In genomic region chr15:102144274-102144711, GRCm38 (mm10) we compare ENCODE assay signal across 8 mouse cellular contexts. TPM values are rescaled to one million over a fixed set of nuclear protein-coding genes. Genes with fewer than 3 reads are reported as not detected.
DNase-seq lines count a peak whose midpoint lies in the region; ATAC-seq and TF ChIP-seq lines count a peak whose summit lies in the region.

TSS of gene Igfbp6 (plus strand) at chr15:102144362.

- peaks cover 5% of the 10 kb centered on the region for H3K4me1 ChIP-seq in liver, adult 2 months (ENCODE audit: control insufficient read depth, insufficient read depth, low read length)
- peaks cover 6% of the 10 kb centered on the region; the same call in 1 of the 2 replicates for H3K4me1 ChIP-seq in forebrain, embryonic 12.5 days
- H3K4me1 ChIP-seq in liver, postnatal 0 days (ENCODE audit: insufficient read depth): peaks cover 8% of the 10 kb centered on the region; the same call in 1 of the 2 replicates

- 36% methylated on average over 22 of the region's 22 CpGs for WGBS in liver, adult 2 months
- WGBS in forebrain, embryonic 12.5 days: 2% methylated on average over 22 of the region's 22 CpGs
- WGBS in liver, postnatal 0 days (ENCODE audit: insufficient replicate concordance): 16% methylated on average over 22 of the region's 22 CpGs

- no peak within 1 kb of the TSS for H3K27ac ChIP-seq in liver, adult 2 months (replicated peaks; ENCODE audit: insufficient read depth, low read depth, low read length)
- no peak within 1 kb of the TSS for H3K27ac ChIP-seq in forebrain, embryonic 12.5 days
- no peak within 1 kb of the TSS for H3K27ac ChIP-seq in liver, postnatal 0 days (ENCODE audit: low read depth)

- H3K79me2 ChIP-seq in liver, adult 2 months (ENCODE audit: control insufficient read depth, insufficient read depth, low read length): no peaks in the 10 kb centered on the region

- no peak for TF ChIP-seq CTCF in liver, adult 2 months (IDR thresholded peaks at IDR 0.05; ENCODE audit: low read depth, low read length)
- no peak for TF ChIP-seq CTCF in liver, postnatal 0 days (IDR thresholded peaks at IDR 0.05; ENCODE audit: low read depth)

- no peaks in the 10 kb centered on the region for H3K9me3 ChIP-seq in forebrain, embryonic 12.5 days
- no peaks in the 10 kb centered on the region for H3K9me3 ChIP-seq in liver, postnatal 0 days (ENCODE audit: low read length)

- H3K9ac ChIP-seq in liver, adult 2 months (ENCODE audit: low read depth, low read length): peak within 1 kb of the TSS; percentile 16
- peak within 1 kb of the TSS; percentile 26; the same call in 1 of the 2 replicates for H3K9ac ChIP-seq in forebrain, embryonic 12.5 days
- 0 out of 2 replicates have a peak within 1 kb of the TSS, but pooled peaks have one; percentile 32 for H3K9ac ChIP-seq in liver, postnatal 0 days (replicated peaks)

- no peak for DNase-seq in liver, adult 2 months (ENCODE audit: extremely low read depth, low read depth, low spot score)
- DNase-seq in liver: no peak
- no peak for DNase-seq in heart, postnatal 4 days
- DNase-seq in liver, postnatal 0 days: no peak
- DNase-seq in skeletal muscle tissue, adult 2 months (ENCODE audit: low read depth, low spot score): peak; percentile 57
- no peak for DNase-seq in cerebellum, postnatal 14 days
- no peak for DNase-seq in kidney, adult 8-10 months

- 0 out of 2 replicates have a peak, but pooled peaks cover 6% of the 10 kb centered on the region for H3K27me3 ChIP-seq in liver, adult 2 months (ENCODE audit: control insufficient read depth, insufficient read depth, low read length)
- peaks cover 52% of the 10 kb centered on the region for H3K27me3 ChIP-seq in forebrain, embryonic 12.5 days
- H3K27me3 ChIP-seq in liver, postnatal 0 days (ENCODE audit: insufficient read depth, low read length): peaks cover 29% of the 10 kb centered on the region; the same call in 1 of the 2 replicates

- no peak for ATAC-seq in forebrain, embryonic 12.5 days (ENCODE audit: low FRiP score)
- ATAC-seq in liver, postnatal 0 days: no peak

- no peak within 1 kb of the TSS for H3K4me3 ChIP-seq in liver, adult 2 months (ENCODE audit: insufficient read depth, low read depth, low read length)
- peak within 1 kb of the TSS; percentile 18 for H3K4me3 ChIP-seq in forebrain, embryonic 12.5 days (replicated peaks)
- no peak within 1 kb of the TSS for H3K4me3 ChIP-seq in liver, postnatal 0 days (ENCODE audit: low read depth, low read length)

- TF ChIP-seq POLR2A in liver, adult 2 months (IDR thresholded peaks at IDR 0.05; ENCODE audit: extremely low read depth, insufficient read depth, low read length): no peak

- TF ChIP-seq EP300 in liver, postnatal 0 days (IDR thresholded peaks at IDR 0.05; ENCODE audit: low read depth): no peak

- no peaks in the 10 kb centered on the region for H3K36me3 ChIP-seq in liver, adult 2 months (ENCODE audit: control insufficient read depth, insufficient read depth, low read length)
- no peaks in the 10 kb centered on the region for H3K36me3 ChIP-seq in forebrain, embryonic 12.5 days (replicated peaks)
- no peaks in the 10 kb centered on the region for H3K36me3 ChIP-seq in liver, postnatal 0 days (replicated peaks; ENCODE audit: insufficient read depth, low read length)

- peak within 1 kb of the TSS; percentile 38 for H3K4me2 ChIP-seq in forebrain, embryonic 12.5 days
- peak within 1 kb of the TSS; percentile 16 for H3K4me2 ChIP-seq in liver, postnatal 0 days (ENCODE audit: low read depth, low read length)

RNA-seq across cellular contexts. Expression of gene Igfbp6, which starts in this region (rescaled TPM):
- 1.0 and 1.8 TPM in 2 replicates for total RNA-seq in liver, adult 2 months (2014; rRNA removed)
- 2.3 and 4.5 TPM in 2 replicates for polyA plus RNA-seq in liver, adult 2 months (2012; rRNA removed)
- polyA plus RNA-seq in forebrain, embryonic 12.5 days (2016; fragmentation: Nextera tagmentation; extraction: Ambion mirVana): 0.24 and 0.79 TPM in 2 replicates
- total RNA-seq in heart, postnatal 4 days (2021): 10 to 100 TPM; 10.0 to 12.5 TPM
- polyA plus RNA-seq in liver, postnatal 0 days (2015; fragmentation: Nextera tagmentation; extraction: Ambion mirVana): 4.8 and 5.9 TPM in 2 replicates
